Mouse (Mus musculus): Measurements from ENCODE around the gene Amot.

GRCm38 (mm10) chrX:145477725-145478194 is 27.2 kb downstream of the Amot start:
- no peak for TF ChIP-seq POLR2A (IDR thresholded peaks at IDR 0.05; ENCODE audit: insufficient read depth, low read depth, low read length)
- TF ChIP-seq CTCF (IDR thresholded peaks at IDR 0.05), result no peak
- no peak for TF ChIP-seq EP300 (IDR thresholded peaks at IDR 0.05; ENCODE audit: insufficient read depth, low read depth, low read length)
